Mouse (Mus musculus): ENCODE results near the gene Tbrg1. TPM values are rescaled to one million over a fixed set of nuclear protein-coding genes. Genes with fewer than 3 reads are reported as not detected.

Tbrg1 gene
- polyA plus RNA-seq, 1 experiment, result 54.2 TPM

DNA sequence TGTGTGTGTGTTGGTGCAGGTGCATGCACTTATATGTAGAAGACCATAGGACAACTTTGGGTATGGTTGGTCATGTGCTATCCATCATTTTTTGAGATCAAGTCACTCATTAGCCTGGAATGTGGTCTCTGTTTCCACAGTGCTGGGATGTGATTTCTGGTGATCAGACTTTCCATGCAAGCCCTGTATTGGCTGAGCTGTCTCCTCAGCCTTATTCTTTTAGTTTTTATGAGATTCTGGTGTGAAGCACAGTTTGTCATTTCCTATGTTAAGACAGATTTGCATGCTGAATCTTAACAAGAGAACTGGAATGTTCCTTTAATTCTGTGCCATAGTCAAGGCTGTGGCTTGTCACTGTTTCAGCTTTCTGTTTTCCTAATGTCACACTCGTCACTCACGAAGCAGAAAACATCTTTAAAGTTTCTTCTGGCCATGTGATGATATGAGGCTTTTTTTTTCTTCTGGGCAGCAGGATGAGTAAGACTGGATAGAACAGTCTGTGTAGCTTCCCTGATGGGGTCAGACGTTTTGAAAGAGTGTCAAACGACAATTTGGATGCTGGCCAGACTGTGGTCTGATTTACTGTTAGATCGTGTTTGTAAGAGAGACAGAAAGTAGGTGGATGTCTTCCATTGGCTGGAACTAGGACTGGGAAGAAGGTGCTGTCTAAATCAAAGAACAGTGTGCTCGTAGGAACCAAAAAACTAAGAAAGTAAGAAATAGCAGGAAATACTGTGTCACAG, 20.1 kb downstream of the Tbrg1 start:
- H3K27ac ChIP-seq (ENCODE audit: control insufficient read depth, insufficient read depth, low read length), result no peak overlapping the region
- H3K36me3 ChIP-seq (ENCODE audit: control insufficient read depth, insufficient read depth, low read length), result peaks cover 4% of the 10 kb centered on the region; the same call in 1 of the 2 replicates
- TF ChIP-seq CTCF (IDR thresholded peaks at IDR 0.05; ENCODE audit: borderline replicate concordance, control insufficient read depth, extremely low read depth, insufficient read depth, low read length, poor library complexity) (no peak), POLR2A (IDR thresholded peaks at IDR 0.05; ENCODE audit: control insufficient read depth, extremely low read depth, insufficient read depth, low read length, poor library complexity) (no peak)
- H3K27me3 ChIP-seq (ENCODE audit: control insufficient read depth, insufficient read depth, low read length), result no peaks in the 10 kb centered on the region
- WGBS, result 62% methylated on average over 6 of the region's 6 CpGs
- H3K4me3 ChIP-seq (ENCODE audit: control insufficient read depth, insufficient read depth, low read length), result no peak overlapping the region
- H3K4me1 ChIP-seq (replicated peaks; ENCODE audit: control insufficient read depth, insufficient read depth, low read length), result no peaks in the 10 kb centered on the region
- DNase-seq, result no peak

GRCm38 (mm10) chr9:37636335-37636734, 20.8 kb downstream of the Tbrg1 start:
- Histone ChIP-seq H3K4me3 (ENCODE audit: control insufficient read depth, insufficient read depth, low read length) (no peak overlapping the region), H3K4me1 (replicated peaks; ENCODE audit: control insufficient read depth, insufficient read depth, low read length) (no peaks in the 10 kb centered on the region), H3K36me3 (ENCODE audit: control insufficient read depth, insufficient read depth, low read length) (peaks cover 4% of the 10 kb centered on the region; the same call in 1 of the 2 replicates), H3K27ac (ENCODE audit: control insufficient read depth, insufficient read depth, low read length) (no peak overlapping the region), H3K27me3 (ENCODE audit: control insufficient read depth, insufficient read depth, low read length) (no peaks in the 10 kb centered on the region)
- WGBS, result 31% methylated on average over 7 of the region's 7 CpGs
- TF ChIP-seq POLR2A (IDR thresholded peaks at IDR 0.05; ENCODE audit: control insufficient read depth, extremely low read depth, insufficient read depth, low read length, poor library complexity) (no peak), CTCF (IDR thresholded peaks at IDR 0.05; ENCODE audit: borderline replicate concordance, control insufficient read depth, extremely low read depth, insufficient read depth, low read length, poor library complexity) (no peak)
- peak; percentile 49 for DNase-seq

GRCm38 (mm10) chr9:37634269-37634668, 22.8 kb downstream of the Tbrg1 start:
- H3K4me3 ChIP-seq (ENCODE audit: control insufficient read depth, insufficient read depth, low read length), result no peak overlapping the region
- whole genome bisulfite sequencing, result 96% methylated on average over 3 of the region's 3 CpGs
- H3K27ac ChIP-seq (ENCODE audit: control insufficient read depth, insufficient read depth, low read length), result no peak overlapping the region
- H3K4me1 ChIP-seq (replicated peaks; ENCODE audit: control insufficient read depth, insufficient read depth, low read length), result no peaks in the 10 kb centered on the region
- peaks cover 4% of the 10 kb centered on the region; the same call in 1 of the 2 replicates for H3K36me3 ChIP-seq (ENCODE audit: control insufficient read depth, insufficient read depth, low read length)
- TF ChIP-seq POLR2A (IDR thresholded peaks at IDR 0.05; ENCODE audit: control insufficient read depth, extremely low read depth, insufficient read depth, low read length, poor library complexity) (no peak), CTCF (IDR thresholded peaks at IDR 0.05; ENCODE audit: borderline replicate concordance, control insufficient read depth, extremely low read depth, insufficient read depth, low read length, poor library complexity) (no peak)
- no peaks in the 10 kb centered on the region for H3K27me3 ChIP-seq (ENCODE audit: control insufficient read depth, insufficient read depth, low read length)
- DNase-seq, result no peak

DNA sequence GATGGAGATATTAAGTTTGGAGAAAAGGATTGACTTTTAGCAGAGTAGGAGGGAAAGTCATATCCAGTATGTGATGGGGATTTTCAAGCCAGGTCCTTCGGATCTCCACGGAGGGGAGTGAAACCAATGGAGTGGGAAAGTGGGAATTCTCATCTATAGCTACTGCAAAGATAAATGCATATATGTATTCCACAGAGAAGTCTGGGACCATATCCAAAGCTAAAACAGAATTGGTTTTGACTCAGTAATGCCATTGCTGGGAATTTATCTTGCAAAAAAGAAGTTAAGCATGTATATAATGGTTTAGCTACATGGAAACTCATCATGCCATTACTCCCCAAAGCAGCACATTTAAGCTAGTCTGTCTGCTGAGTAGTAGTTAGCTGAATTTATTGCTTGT, 24.8 kb downstream of the Tbrg1 start:
- H3K4me3 ChIP-seq (ENCODE audit: control insufficient read depth, insufficient read depth, low read length), result no peak overlapping the region
- H3K36me3 ChIP-seq (ENCODE audit: control insufficient read depth, insufficient read depth, low read length), result peaks cover 4% of the 10 kb centered on the region; the same call in 1 of the 2 replicates
- H3K4me1 ChIP-seq (replicated peaks; ENCODE audit: control insufficient read depth, insufficient read depth, low read length), result no peaks in the 10 kb centered on the region
- no peaks in the 10 kb centered on the region for H3K27me3 ChIP-seq (ENCODE audit: control insufficient read depth, insufficient read depth, low read length)
- no peak overlapping the region for H3K27ac ChIP-seq (ENCODE audit: control insufficient read depth, insufficient read depth, low read length)
- 98% methylated on average over 2 of the region's 2 CpGs for WGBS
- no peak for DNase-seq
- TF ChIP-seq POLR2A (IDR thresholded peaks at IDR 0.05; ENCODE audit: control insufficient read depth, extremely low read depth, insufficient read depth, low read length, poor library complexity), result no peak
- TF ChIP-seq CTCF (IDR thresholded peaks at IDR 0.05; ENCODE audit: borderline replicate concordance, control insufficient read depth, extremely low read depth, insufficient read depth, low read length, poor library complexity), result no peak

- no peak for DNase-seq
- H3K4me1 ChIP-seq (replicated peaks; ENCODE audit: control insufficient read depth, insufficient read depth, low read length), result no peaks in the 10 kb centered on the region
- 77% methylated on average over 2 of the region's 2 CpGs for WGBS
Observed at GRCm38 (mm10) chr9:37629941-37630340, 27.2 kb downstream of the Tbrg1 start.

DNA sequence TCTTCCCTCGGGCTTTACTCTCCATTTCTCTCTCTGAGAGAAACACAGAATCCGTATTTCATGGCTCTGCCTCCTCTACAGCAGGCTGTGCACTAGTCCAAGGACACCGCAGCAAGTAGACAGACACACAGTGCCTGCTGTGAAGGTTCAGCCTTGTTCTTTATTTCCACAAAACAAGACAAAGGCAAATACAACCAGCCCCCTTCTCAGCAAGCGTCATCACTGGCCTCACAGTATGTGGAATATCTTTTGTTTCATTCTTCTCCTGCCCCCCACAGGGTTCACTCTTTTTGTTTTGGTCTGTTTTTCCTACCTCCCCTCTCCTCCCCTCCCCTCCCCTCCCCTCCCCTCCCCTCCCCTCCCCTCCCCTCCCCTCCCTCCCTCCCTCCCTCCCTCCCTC, 28.5 kb downstream of the Tbrg1 start:
- Histone ChIP-seq H3K4me3 (ENCODE audit: control insufficient read depth, insufficient read depth, low read length) (no peak overlapping the region), H3K36me3 (ENCODE audit: control insufficient read depth, insufficient read depth, low read length) (peaks cover 4% of the 10 kb centered on the region; the same call in 1 of the 2 replicates), H3K27ac (ENCODE audit: control insufficient read depth, insufficient read depth, low read length) (no peak overlapping the region), H3K4me1 (replicated peaks; ENCODE audit: control insufficient read depth, insufficient read depth, low read length) (no peaks in the 10 kb centered on the region), H3K27me3 (ENCODE audit: control insufficient read depth, insufficient read depth, low read length) (no peaks in the 10 kb centered on the region)
- DNase-seq, result no peak
- WGBS, result 96% methylated on average over 4 of the region's 4 CpGs
- TF ChIP-seq CTCF (IDR thresholded peaks at IDR 0.05; ENCODE audit: borderline replicate concordance, control insufficient read depth, extremely low read depth, insufficient read depth, low read length, poor library complexity) (no peak), POLR2A (IDR thresholded peaks at IDR 0.05; ENCODE audit: control insufficient read depth, extremely low read depth, insufficient read depth, low read length, poor library complexity) (no peak)

More at GRCm38 (mm10) chr9:37629941-37630340, 27.2 kb downstream of the Tbrg1 start:
- Histone ChIP-seq H3K27ac (ENCODE audit: control insufficient read depth, insufficient read depth, low read length) (no peak overlapping the region), H3K36me3 (ENCODE audit: control insufficient read depth, insufficient read depth, low read length) (peaks cover 4% of the 10 kb centered on the region; the same call in 1 of the 2 replicates), H3K27me3 (ENCODE audit: control insufficient read depth, insufficient read depth, low read length) (no peaks in the 10 kb centered on the region), H3K4me3 (ENCODE audit: control insufficient read depth, insufficient read depth, low read length) (no peak overlapping the region)
- no peak for TF ChIP-seq POLR2A (IDR thresholded peaks at IDR 0.05; ENCODE audit: control insufficient read depth, extremely low read depth, insufficient read depth, low read length, poor library complexity)
- TF ChIP-seq CTCF (IDR thresholded peaks at IDR 0.05; ENCODE audit: borderline replicate concordance, control insufficient read depth, extremely low read depth, insufficient read depth, low read length, poor library complexity), result no peak
